Mouse (Mus musculus): Measurements from ENCODE around the gene Sohlh2. TPM values are rescaled to one million over a fixed set of nuclear protein-coding genes. Genes with fewer than 3 reads are reported as not detected.

The Sohlh2 gene
- total and polyA plus RNA-seq, 2 experiments from 2014 or later: not detected

DNA sequence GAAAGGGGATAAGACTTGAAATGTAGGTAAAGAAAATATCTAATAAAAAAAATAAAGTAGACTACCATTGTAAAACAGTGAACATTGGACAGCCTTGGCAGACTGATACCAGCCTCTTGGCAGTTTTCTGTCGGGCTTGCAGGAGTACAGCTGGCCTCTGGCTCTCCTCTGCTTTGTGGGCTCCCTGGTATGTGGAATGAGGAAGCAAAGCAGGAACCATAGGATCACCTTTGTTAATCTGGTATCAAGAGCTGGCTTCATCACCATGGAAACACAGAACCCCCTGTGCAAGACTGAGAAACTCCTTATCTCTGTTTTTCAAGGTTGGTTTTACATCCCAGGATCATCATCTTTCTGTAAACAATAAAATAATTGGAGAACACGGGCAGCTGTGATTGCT, 30.4 kb downstream of the Sohlh2 start:
- Histone ChIP-seq H3K4me2 (ENCODE audit: low read depth, low read length, poor library complexity, severe bottlenecking) (no peak overlapping the region), H3K27me3 (ENCODE audit: insufficient read depth, low read length) (no peaks in the 10 kb centered on the region), H3K4me3 (ENCODE audit: low read depth, low read length) (no peak overlapping the region), H3K36me3 (ENCODE audit: insufficient read depth, low read length) (no peaks in the 10 kb centered on the region), H3K4me1 (ENCODE audit: insufficient read depth, low read length) (peaks cover 8% of the 10 kb centered on the region; the same call in 1 of the 2 replicates), H3K9me3 (ENCODE audit: low read length) (no peaks in the 10 kb centered on the region), H3K9ac (replicated peaks; ENCODE audit: low read length, poor library complexity, severe bottlenecking) (no peak overlapping the region), H3K27ac (ENCODE audit: low read depth, low read length) (no peak overlapping the region)
- no peak for TF ChIP-seq CTCF (IDR thresholded peaks at IDR 0.05)
- no peak for DNase-seq (ENCODE audit: low spot score)
- 20% methylated on average over 2 of the region's 2 CpGs for WGBS
- ATAC-seq (ENCODE audit: low FRiP score): no peak

DNA sequence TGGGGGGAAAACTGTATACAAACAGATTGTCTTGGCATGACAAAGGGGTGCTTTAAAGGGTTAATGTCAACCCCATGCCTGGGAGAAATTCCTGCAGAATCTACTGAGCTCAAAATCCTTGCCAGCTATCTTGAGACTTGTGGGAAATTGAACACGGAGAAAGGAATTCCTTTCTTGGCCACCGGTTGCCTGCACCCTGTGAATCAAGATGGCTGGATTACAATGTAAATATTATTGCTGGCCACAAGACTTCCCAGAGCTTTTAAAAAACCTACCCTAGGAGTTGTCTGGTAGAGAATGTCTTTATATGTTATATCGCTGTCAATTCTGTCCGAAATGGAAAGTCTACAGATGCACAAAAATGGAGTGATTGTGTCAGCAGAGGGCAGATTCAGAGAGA, 32.0 kb downstream of the Sohlh2 start:
- no peak for TF ChIP-seq CTCF (IDR thresholded peaks at IDR 0.05)
- Histone ChIP-seq H3K9me3 (ENCODE audit: low read length) (no peaks in the 10 kb centered on the region), H3K4me2 (ENCODE audit: low read depth, low read length, poor library complexity, severe bottlenecking) (no peak overlapping the region), H3K4me3 (ENCODE audit: low read depth, low read length) (no peak overlapping the region), H3K27ac (ENCODE audit: low read depth, low read length) (no peak overlapping the region), H3K27me3 (ENCODE audit: insufficient read depth, low read length) (no peaks in the 10 kb centered on the region), H3K4me1 (ENCODE audit: insufficient read depth, low read length) (peaks cover 8% of the 10 kb centered on the region; the same call in 1 of the 2 replicates), H3K9ac (replicated peaks; ENCODE audit: low read length, poor library complexity, severe bottlenecking) (no peak overlapping the region), H3K36me3 (ENCODE audit: insufficient read depth, low read length) (no peaks in the 10 kb centered on the region)
- no peak for ATAC-seq (ENCODE audit: low FRiP score)
- DNase-seq (ENCODE audit: low spot score): no peak
- 47% methylated on average over 4 of the region's 4 CpGs for WGBS

GRCm38 (mm10) chr3:55214413-55214812, 32.6 kb downstream of the Sohlh2 start:
- no peak for ATAC-seq (ENCODE audit: low FRiP score)
- no peak overlapping the region for H3K27ac ChIP-seq (ENCODE audit: low read depth, low read length)
- DNase-seq (ENCODE audit: low spot score): peak; percentile 67

GRCm38 (mm10) chr3:55222502-55222901, 40.7 kb downstream of the Sohlh2 start:
- Histone ChIP-seq H3K4me3 (ENCODE audit: low read depth, low read length) (no peak overlapping the region), H3K9ac (replicated peaks; ENCODE audit: low read length, poor library complexity, severe bottlenecking) (no peak overlapping the region), H3K4me1 (ENCODE audit: insufficient read depth, low read length) (peaks cover 5% of the 10 kb centered on the region; the same call in 1 of the 2 replicates), H3K9me3 (ENCODE audit: low read length) (no peaks in the 10 kb centered on the region), H3K36me3 (ENCODE audit: insufficient read depth, low read length) (no peaks in the 10 kb centered on the region), H3K27me3 (ENCODE audit: insufficient read depth, low read length) (no peaks in the 10 kb centered on the region), H3K4me2 (ENCODE audit: low read depth, low read length, poor library complexity, severe bottlenecking) (no peak overlapping the region), H3K27ac (ENCODE audit: low read depth, low read length) (no peak overlapping the region)
- TF ChIP-seq CTCF (IDR thresholded peaks at IDR 0.05): peak; percentile 55
- DNase-seq (ENCODE audit: low spot score) (no peak), ATAC-seq (ENCODE audit: low FRiP score) (no peak)
- 86% methylated on average over 2 of the region's 2 CpGs for WGBS

More at GRCm38 (mm10) chr3:55214413-55214812, 32.6 kb downstream of the Sohlh2 start:
- H3K36me3 ChIP-seq (ENCODE audit: insufficient read depth, low read length): no peaks in the 10 kb centered on the region
- 59% methylated on average over 6 of the region's 6 CpGs for WGBS
- no peaks in the 10 kb centered on the region for H3K9me3 ChIP-seq (ENCODE audit: low read length)
- no peaks in the 10 kb centered on the region for H3K27me3 ChIP-seq (ENCODE audit: insufficient read depth, low read length)
- H3K4me3 ChIP-seq (ENCODE audit: low read depth, low read length): no peak overlapping the region
- H3K4me1 ChIP-seq (ENCODE audit: insufficient read depth, low read length): peaks cover 8% of the 10 kb centered on the region; the same call in 1 of the 2 replicates
- no peak overlapping the region for H3K4me2 ChIP-seq (ENCODE audit: low read depth, low read length, poor library complexity, severe bottlenecking)
- TF ChIP-seq CTCF (IDR thresholded peaks at IDR 0.05): no peak
- H3K9ac ChIP-seq (replicated peaks; ENCODE audit: low read length, poor library complexity, severe bottlenecking): no peak overlapping the region

DNA sequence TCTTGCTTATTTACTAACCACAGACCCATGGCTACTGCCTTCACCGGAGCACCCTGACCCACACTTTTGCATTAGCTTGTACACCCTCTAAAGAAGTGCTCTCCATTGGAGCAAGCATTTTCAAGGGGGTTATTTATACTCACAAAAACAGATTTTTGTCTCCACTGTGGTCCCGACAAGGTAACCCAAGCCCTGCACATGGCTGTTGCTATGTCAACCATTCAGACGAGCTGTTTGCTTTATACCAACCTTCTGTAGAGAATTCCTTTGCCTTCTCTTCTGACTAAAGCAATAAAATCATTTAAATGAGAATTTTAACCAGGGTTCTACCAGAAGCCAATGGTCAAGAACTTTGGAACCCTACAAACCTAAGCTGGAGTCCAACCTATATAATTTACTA, 42.0 kb downstream of the Sohlh2 start:
- Histone ChIP-seq H3K9ac (replicated peaks; ENCODE audit: low read length, poor library complexity, severe bottlenecking) (no peak overlapping the region), H3K4me3 (ENCODE audit: low read depth, low read length) (no peak overlapping the region), H3K4me1 (ENCODE audit: insufficient read depth, low read length) (peaks cover 5% of the 10 kb centered on the region; the same call in 1 of the 2 replicates), H3K4me2 (ENCODE audit: low read depth, low read length, poor library complexity, severe bottlenecking) (no peak overlapping the region), H3K27me3 (ENCODE audit: insufficient read depth, low read length) (no peaks in the 10 kb centered on the region), H3K36me3 (ENCODE audit: insufficient read depth, low read length) (no peaks in the 10 kb centered on the region), H3K27ac (ENCODE audit: low read depth, low read length) (no peak overlapping the region), H3K9me3 (ENCODE audit: low read length) (no peaks in the 10 kb centered on the region)
- WGBS: 66% methylated on average over 3 of the region's 3 CpGs
- TF ChIP-seq CTCF (IDR thresholded peaks at IDR 0.05): no peak
- no peak for ATAC-seq (ENCODE audit: low FRiP score)
- no peak for DNase-seq (ENCODE audit: low spot score)

- DNase-seq (ENCODE audit: low spot score) (peak; percentile 70), ATAC-seq (ENCODE audit: low FRiP score) (peak; percentile 73; the same call in 1 of the 2 replicates)
- 16% methylated on average over 18 of the region's 18 CpGs for WGBS
- no peak overlapping the region for H3K27ac ChIP-seq (ENCODE audit: low read depth, low read length)
- no peak overlapping the region for H3K9ac ChIP-seq (replicated peaks; ENCODE audit: low read length, poor library complexity, severe bottlenecking)
- peaks cover 5% of the 10 kb centered on the region; the same call in 1 of the 2 replicates for H3K4me1 ChIP-seq (ENCODE audit: insufficient read depth, low read length)
- peak overlapping the region; percentile 9; the same call in 1 of the 2 replicates for H3K4me3 ChIP-seq (ENCODE audit: low read depth, low read length)
- H3K9me3 ChIP-seq (ENCODE audit: low read length): no peaks in the 10 kb centered on the region
- no peaks in the 10 kb centered on the region for H3K36me3 ChIP-seq (ENCODE audit: insufficient read depth, low read length)
- peak overlapping the region; percentile 35 for H3K4me2 ChIP-seq (ENCODE audit: low read depth, low read length, poor library complexity, severe bottlenecking)
- no peak for TF ChIP-seq CTCF (IDR thresholded peaks at IDR 0.05)
- H3K27me3 ChIP-seq (ENCODE audit: insufficient read depth, low read length): no peaks in the 10 kb centered on the region
Observed at GRCm38 (mm10) chr3:55226501-55227213, 44.8 kb downstream of the Sohlh2 start.
